Mouse (Mus musculus): Measurements from ENCODE around the gene Rnf114. TPM values are rescaled to one million over a fixed set of nuclear protein-coding genes. Genes with fewer than 3 reads are reported as not detected.

The Rnf114 gene
- polyA plus RNA-seq, 1 experiment from 2014 or later, result 80.1 TPM

DNA sequence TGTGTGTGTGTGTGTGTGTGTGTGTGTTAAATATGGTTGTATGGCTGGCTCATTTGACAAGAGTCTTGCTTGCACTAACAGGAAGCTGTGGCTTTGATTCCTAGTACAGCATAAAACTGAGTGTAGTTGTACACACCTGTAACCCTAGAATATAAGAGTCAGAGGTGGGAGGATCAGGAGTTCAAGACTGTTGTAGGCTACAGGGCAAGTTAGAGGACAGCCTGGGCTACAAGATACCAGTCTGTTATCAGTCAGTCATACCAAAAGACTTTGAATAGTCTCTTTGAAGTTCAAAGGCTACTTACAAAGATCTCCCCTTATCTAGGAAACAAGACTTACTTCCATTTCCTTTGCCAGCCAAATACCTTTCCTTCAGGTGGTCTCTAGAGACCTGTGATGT, 41.4 kb downstream of the Rnf114 start:
- H3K9ac ChIP-seq, result no peak overlapping the region
- no peaks in the 10 kb centered on the region; the same call in 1 of the 2 replicates for H3K36me3 ChIP-seq
- H3K27ac ChIP-seq (replicated peaks), result no peak overlapping the region
- ATAC-seq (ENCODE audit: insufficient number of reproducible peaks, low FRiP score, low TSS enrichment, low read depth), result no peak
- no peak overlapping the region for H3K4me2 ChIP-seq (replicated peaks)
- peaks cover 15% of the 10 kb centered on the region; the same call in 1 of the 2 replicates for H3K27me3 ChIP-seq
- H3K4me1 ChIP-seq, result peaks cover 16% of the 10 kb centered on the region; the same call in 1 of the 2 replicates
- H3K4me3 ChIP-seq (replicated peaks), result no peak overlapping the region
- H3K9me3 ChIP-seq (replicated peaks), result no peaks in the 10 kb centered on the region

DNA sequence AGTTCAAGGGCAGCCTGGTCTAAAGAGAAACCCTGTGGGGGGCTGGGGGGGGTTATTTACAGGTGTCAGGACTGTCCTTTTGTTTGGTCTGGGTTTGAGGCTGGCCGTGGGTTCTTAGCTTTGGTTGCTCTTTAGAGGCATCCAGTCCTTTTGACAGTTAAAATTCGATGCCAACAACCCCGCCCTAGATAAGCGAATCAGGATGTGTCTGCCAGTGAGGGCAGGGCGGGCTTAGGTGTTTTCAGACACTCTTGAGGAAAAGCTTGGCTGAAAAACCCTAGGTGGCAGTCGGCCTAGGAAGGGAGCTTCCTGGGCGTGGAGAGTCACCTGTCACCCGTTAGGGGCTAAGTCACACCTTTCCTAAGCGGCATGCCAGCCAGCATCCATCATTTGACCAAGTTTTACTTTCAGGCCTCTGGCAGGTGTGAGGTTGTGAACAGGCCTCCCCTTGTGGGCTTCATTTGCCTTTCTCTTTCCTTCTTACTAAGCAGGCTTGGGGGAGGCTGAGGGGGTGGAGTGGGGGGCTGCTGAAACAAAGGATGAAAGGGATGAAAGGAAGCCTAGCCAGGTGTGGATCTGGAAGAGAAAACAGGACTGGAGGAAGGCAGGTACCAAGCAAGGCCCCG, 44.0 kb downstream of the Rnf114 start:
- Histone ChIP-seq H3K9me3 (replicated peaks) (no peaks in the 10 kb centered on the region), H3K4me3 (replicated peaks) (no peak overlapping the region), H3K36me3 (peaks cover 3% of the 10 kb centered on the region; the same call in 1 of the 2 replicates), H3K4me1 (peaks cover 29% of the 10 kb centered on the region), H3K27ac (replicated peaks) (no peak overlapping the region), H3K9ac (no peak overlapping the region), H3K27me3 (peaks cover 15% of the 10 kb centered on the region; the same call in 1 of the 2 replicates), H3K4me2 (replicated peaks) (no peak overlapping the region)
- 46% methylated on average over 10 of the region's 10 CpGs for WGBS
- no peak for ATAC-seq (ENCODE audit: insufficient number of reproducible peaks, low FRiP score, low TSS enrichment, low read depth)

DNA sequence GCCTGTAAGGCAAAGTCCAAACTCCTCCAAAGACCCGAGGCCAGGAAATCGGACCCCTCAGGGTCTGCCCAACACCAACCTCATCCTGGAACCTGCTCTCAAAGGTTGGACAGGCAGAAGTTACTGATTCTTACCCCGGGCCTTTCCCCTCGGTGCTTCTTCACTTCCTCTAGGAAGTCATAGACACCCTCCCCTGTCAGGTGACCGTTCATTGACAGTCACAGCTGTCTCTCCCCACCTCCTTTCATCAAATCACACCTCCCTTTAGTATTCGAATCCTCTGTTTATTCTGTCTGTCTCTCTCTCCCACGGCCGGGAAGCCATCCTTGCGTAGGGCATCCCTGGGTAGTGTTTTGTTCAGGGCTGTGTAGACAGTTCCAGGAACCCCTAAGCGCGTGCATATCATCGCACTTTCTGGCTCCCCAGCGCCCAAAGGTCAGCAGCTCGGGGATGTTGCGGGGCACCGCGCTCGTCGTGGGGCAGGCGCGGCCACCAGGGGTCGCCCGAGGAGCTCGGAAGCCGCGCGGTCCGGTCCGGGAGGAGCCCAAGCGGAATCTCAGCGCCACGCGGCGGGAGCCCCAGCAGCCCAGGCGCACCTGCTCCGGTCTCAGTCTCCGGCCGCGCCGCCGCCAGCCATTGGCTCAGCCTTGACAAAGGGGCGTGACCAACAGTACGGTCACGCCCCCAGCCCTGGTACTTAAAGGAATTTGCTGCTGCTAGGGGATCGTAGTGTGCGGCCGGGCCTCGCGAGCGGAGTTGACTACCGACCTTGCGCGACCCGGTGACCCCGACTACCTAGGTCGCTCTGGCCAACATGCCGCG, 45.2 kb downstream of the Rnf114 start, which contains the start of gene Snai1:
TSS of gene Snai1 (plus strand) at position 720 of the 822 bp plus-strand sequence.
- Histone ChIP-seq H3K4me1 (peaks cover 41% of the 10 kb centered on the region), H3K9ac (peak within 1 kb of the TSS; percentile 59), H3K27ac (replicated peaks) (peak within 1 kb of the TSS; percentile 98), H3K27me3 (peaks cover 15% of the 10 kb centered on the region; the same call in 1 of the 2 replicates), H3K4me3 (replicated peaks) (peak within 1 kb of the TSS; percentile 67), H3K36me3 (peaks cover 10% of the 10 kb centered on the region; the same call in 1 of the 2 replicates), H3K9me3 (replicated peaks) (no peaks in the 10 kb centered on the region), H3K4me2 (replicated peaks) (peak within 1 kb of the TSS; percentile 69)
- 1% methylated on average over 55 of the region's 58 CpGs for WGBS
- peak; percentile 98 for ATAC-seq (ENCODE audit: insufficient number of reproducible peaks, low FRiP score, low TSS enrichment, low read depth)

DNA sequence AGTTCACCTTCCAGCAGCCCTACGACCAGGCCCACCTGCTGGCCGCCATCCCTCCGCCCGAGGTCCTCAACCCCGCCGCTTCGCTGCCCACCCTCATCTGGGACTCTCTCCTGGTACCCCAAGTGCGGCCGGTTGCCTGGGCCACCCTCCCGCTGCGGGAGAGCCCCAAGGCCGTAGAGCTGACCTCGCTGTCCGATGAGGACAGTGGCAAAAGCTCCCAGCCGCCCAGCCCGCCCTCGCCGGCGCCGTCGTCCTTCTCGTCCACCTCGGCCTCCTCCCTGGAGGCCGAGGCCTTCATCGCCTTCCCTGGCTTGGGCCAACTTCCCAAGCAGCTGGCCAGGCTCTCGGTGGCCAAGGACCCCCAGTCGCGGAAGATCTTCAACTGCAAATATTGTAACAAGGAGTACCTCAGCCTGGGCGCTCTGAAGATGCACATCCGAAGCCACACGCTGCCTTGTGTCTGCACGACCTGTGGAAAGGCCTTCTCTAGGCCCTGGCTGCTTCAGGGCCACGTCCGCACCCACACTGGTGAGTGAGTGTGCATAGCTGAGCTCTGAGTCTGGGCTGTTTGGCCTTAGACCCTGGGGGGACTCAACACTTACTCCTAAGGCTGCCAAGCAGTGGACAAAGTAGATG, 46.3 kb downstream of the Rnf114 start:
- no peaks in the 10 kb centered on the region for H3K9me3 ChIP-seq (replicated peaks)
- peaks cover 15% of the 10 kb centered on the region; the same call in 1 of the 2 replicates for H3K27me3 ChIP-seq
- H3K4me2 ChIP-seq (replicated peaks), result peak overlapping the region; percentile 69
- peak overlapping the region; percentile 59 for H3K9ac ChIP-seq
- WGBS, result 15% methylated on average over 34 of the region's 34 CpGs
- H3K27ac ChIP-seq (replicated peaks), result peak overlapping the region; percentile 98
- H3K4me3 ChIP-seq (replicated peaks), result peak overlapping the region; percentile 67
- no peak for ATAC-seq (ENCODE audit: insufficient number of reproducible peaks, low FRiP score, low TSS enrichment, low read depth)
- H3K4me1 ChIP-seq, result peaks cover 52% of the 10 kb centered on the region
- peaks cover 14% of the 10 kb centered on the region for H3K36me3 ChIP-seq

DNA sequence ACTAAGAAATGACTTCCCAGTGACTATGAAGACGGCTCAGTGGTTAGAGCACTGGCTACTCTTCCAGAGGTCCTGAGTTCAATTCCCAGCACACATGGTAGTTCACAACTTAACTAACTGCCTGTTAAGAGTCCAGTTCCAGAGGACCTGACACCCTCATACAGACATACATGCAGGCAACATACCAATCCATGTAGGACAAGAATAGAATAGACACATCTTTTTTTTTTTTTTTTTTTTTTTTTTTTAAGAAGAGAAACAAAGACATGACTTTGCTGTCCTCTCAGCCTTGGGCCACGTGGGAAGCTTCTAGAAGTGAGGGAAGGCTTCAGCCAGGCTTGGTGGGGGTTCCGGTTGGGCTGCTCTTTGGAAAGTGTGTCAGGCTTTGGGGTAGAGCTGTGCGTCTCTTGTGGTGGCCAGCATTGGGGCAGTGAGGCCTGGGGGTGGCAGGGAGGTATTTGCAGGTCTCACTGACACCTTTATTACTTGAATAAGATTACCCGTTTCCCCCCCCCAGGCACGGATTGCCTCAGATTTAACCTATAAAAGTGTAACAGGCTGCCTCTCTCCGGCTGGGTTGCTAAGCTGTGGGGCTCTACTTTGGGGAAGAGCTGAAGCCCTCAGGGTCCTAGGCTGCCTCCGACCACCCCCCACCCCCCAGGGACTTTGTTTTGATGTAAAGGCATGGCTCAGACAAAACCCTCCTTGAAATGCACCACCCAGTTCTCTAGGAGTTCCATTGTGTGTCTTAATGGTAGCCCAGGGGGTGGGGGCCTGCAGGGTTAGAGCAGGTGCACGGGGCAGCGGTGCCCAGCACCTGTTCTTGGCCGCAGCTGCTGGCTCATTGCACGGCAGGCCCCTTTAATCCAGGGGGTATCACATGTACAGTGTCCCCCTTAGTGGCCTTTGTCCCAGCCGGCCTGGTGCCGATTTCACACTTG, 47.4 kb downstream of the Rnf114 start:
- H3K27ac ChIP-seq (replicated peaks), result peak overlapping the region; percentile 98
- no peak for ATAC-seq (ENCODE audit: insufficient number of reproducible peaks, low FRiP score, low TSS enrichment, low read depth)
- peaks cover 15% of the 10 kb centered on the region; the same call in 1 of the 2 replicates for H3K27me3 ChIP-seq
- H3K4me3 ChIP-seq (replicated peaks), result peak overlapping the region; percentile 67
- H3K4me1 ChIP-seq, result peaks cover 61% of the 10 kb centered on the region
- 8% methylated on average over 14 of the region's 14 CpGs for WGBS
- H3K9me3 ChIP-seq (replicated peaks), result no peaks in the 10 kb centered on the region
- H3K9ac ChIP-seq, result peak overlapping the region; percentile 59
- peaks cover 14% of the 10 kb centered on the region for H3K36me3 ChIP-seq
- H3K4me2 ChIP-seq (replicated peaks), result peak overlapping the region; percentile 69

DNA sequence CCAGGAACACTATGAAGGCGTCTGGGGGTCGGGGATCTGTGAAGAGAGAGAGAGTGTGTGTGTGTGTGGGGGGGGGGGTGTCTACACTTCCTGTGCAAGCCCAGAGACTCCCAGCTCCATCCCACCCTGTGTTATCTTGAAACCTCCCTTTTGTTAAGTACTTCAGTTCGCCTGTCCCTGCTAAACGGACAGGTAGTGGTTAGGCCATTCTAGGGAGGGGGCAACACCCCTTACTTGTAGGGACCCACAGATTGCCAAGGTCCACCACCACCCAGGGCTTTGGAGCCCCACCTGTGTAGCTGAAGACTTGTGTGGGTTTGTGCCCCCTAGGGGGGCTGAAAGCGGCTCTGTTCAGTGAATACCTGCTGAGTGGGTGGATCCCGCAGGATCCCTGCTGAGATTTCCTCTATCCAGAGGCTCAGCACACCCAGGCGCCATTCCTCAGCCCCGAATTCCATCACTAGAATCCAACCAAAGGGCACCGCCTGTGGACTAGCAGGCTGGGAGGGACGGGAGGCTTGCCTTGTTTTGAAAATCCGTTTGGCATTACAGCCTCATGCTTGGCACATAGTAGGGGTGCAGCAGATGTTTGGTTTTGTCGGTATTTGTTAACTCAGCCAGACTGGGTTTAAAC, 48.1 kb downstream of the Rnf114 start:
- ATAC-seq (ENCODE audit: insufficient number of reproducible peaks, low FRiP score, low TSS enrichment, low read depth), result no peak
- Histone ChIP-seq H3K4me1 (peaks cover 61% of the 10 kb centered on the region), H3K27me3 (peaks cover 15% of the 10 kb centered on the region; the same call in 1 of the 2 replicates), H3K9ac (peak overlapping the region; percentile 59), H3K4me2 (replicated peaks) (peak overlapping the region; percentile 69), H3K36me3 (peaks cover 14% of the 10 kb centered on the region), H3K9me3 (replicated peaks) (no peaks in the 10 kb centered on the region), H3K4me3 (replicated peaks) (peak overlapping the region; percentile 67), H3K27ac (replicated peaks) (peak overlapping the region; percentile 98)
- WGBS, result 13% methylated on average over 12 of the region's 12 CpGs

DNA sequence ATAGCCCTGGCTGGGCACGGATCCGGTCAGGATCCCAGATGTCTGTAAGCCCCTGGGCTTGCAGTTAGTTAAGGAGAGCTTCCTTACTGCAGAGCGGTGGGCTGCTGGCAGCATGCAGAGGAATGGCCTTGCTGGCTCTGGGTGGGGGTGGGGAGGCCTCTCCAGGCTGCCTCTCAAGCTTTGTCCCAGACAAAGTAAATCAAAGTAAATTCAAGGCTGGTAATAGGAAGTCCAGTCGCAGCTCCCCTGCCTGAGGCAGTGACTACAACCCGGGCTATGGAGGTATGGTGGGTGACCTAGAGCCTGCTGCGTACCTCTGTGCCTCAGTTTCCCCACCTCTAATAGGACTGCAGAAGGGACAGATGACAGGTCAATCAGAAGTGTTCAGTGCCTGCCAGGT, 48.9 kb downstream of the Rnf114 start:
- 9% methylated on average over 6 of the region's 6 CpGs for WGBS
- H3K9ac ChIP-seq, result peak overlapping the region; percentile 59

DNA sequence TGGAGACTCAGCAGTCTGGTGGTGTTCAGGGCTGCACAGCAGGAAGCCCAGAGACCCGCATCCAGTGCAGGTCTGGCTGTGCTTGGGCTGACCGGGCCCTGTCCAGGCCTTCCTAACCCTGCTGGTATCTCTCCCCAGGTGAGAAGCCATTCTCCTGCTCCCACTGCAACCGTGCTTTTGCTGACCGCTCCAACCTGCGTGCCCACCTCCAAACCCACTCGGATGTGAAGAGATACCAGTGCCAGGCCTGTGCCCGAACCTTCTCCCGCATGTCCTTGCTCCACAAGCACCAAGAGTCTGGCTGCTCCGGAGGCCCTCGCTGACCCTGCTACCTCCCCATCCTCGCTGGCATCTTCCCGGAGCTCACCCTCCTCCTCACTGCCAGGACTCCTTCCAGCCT, 49.3 kb downstream of the Rnf114 start:
- ATAC-seq (ENCODE audit: insufficient number of reproducible peaks, low FRiP score, low TSS enrichment, low read depth), result no peak
- Histone ChIP-seq H3K4me2 (replicated peaks) (peak overlapping the region; percentile 69), H3K27me3 (peaks cover 7% of the 10 kb centered on the region; the same call in 1 of the 2 replicates), H3K9me3 (replicated peaks) (no peaks in the 10 kb centered on the region), H3K4me3 (replicated peaks) (peak overlapping the region; percentile 67), H3K9ac (peak overlapping the region; percentile 59), H3K27ac (replicated peaks) (peak overlapping the region; percentile 98), H3K36me3 (peaks cover 14% of the 10 kb centered on the region), H3K4me1 (peaks cover 67% of the 10 kb centered on the region)
- 53% methylated on average over 12 of the region's 12 CpGs for WGBS

More for the DNA sequence above, 48.9 kb downstream of the Rnf114 start:
- no peak for ATAC-seq (ENCODE audit: insufficient number of reproducible peaks, low FRiP score, low TSS enrichment, low read depth)
- peaks cover 63% of the 10 kb centered on the region for H3K4me1 ChIP-seq
- H3K36me3 ChIP-seq, result peaks cover 14% of the 10 kb centered on the region
- H3K27me3 ChIP-seq, result peaks cover 12% of the 10 kb centered on the region; the same call in 1 of the 2 replicates
- no peaks in the 10 kb centered on the region for H3K9me3 ChIP-seq (replicated peaks)
- peak overlapping the region; percentile 98 for H3K27ac ChIP-seq (replicated peaks)
- H3K4me2 ChIP-seq (replicated peaks), result peak overlapping the region; percentile 69
- H3K4me3 ChIP-seq (replicated peaks), result peak overlapping the region; percentile 67

DNA sequence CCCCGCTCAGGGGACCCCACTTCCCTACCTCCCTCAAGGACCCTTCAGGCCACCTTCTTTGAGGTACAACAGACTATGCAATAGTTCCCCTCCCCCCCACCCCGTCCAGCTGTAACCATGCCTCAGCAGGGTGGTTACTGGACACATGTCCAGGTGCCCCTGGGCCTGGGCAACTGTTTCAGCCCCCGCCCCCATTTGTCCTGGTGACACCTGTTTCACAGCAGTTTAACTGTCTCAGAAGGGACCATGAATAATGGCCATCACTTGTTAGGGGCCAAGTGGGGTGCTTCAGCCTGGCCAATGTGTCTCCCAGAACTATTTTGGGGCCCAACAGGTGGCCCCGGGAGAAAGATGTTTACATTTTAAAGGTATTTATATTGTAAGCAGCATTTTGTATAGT, 49.9 kb downstream of the Rnf114 start:
- H3K9ac ChIP-seq, result peak overlapping the region; percentile 59; the same call in 1 of the 2 replicates
- ATAC-seq (ENCODE audit: insufficient number of reproducible peaks, low FRiP score, low TSS enrichment, low read depth), result no peak
- peaks cover 65% of the 10 kb centered on the region for H3K4me1 ChIP-seq
- H3K4me3 ChIP-seq (replicated peaks), result peak overlapping the region; percentile 67
- H3K9me3 ChIP-seq (replicated peaks), result no peaks in the 10 kb centered on the region
- peak overlapping the region; percentile 69 for H3K4me2 ChIP-seq (replicated peaks)
- peak overlapping the region; percentile 98 for H3K27ac ChIP-seq (replicated peaks)
- H3K36me3 ChIP-seq, result peaks cover 14% of the 10 kb centered on the region
- WGBS, result 40% methylated on average over 4 of the region's 4 CpGs
- H3K27me3 ChIP-seq, result peaks cover 1% of the 10 kb centered on the region; the same call in 1 of the 2 replicates
